Mouse (Mus musculus) layer of hippocampus, postnatal 10 days (tissue): Measurements from ENCODE around the gene Robo3. TPM values are rescaled to one million over a fixed set of nuclear protein-coding genes. Genes with fewer than 3 reads are reported as not detected.

Experiments
- DNase-seq, 2 experiments: peaks; one replicate each; pipeline ENCODE4 v3.0.0; 2021; ENCODE audit warnings: low spot score in 2 of 2
- total RNA-seq, 2 experiments: library from RNA; stranded (reverse); gene quantifications; 2 replicates each; pipeline ENCODE4 v1.2.3; 2021

Robo3 gene
- total RNA-seq, 2 experiments from 2014 or later: 14.9 to 22.8 TPM

GRCm38 (mm10) chr9:37432026-37432666 lies 900 bp downstream of the Robo3 start:
- peak; percentile 68 to 75 for DNase-seq

GRCm38 (mm10) chr9:37430582-37430981 lies 2.5 kb downstream of the Robo3 start:
- peak; percentile 95 to 96 for DNase-seq

- DNase-seq: no peak
Observed at GRCm38 (mm10) chr9:37429326-37429725, 3.7 kb downstream of the Robo3 start.

- DNase-seq: no peak
Observed at GRCm38 (mm10) chr9:37421239-37421638, 11.8 kb downstream of the Robo3 start.

- DNase-seq: peak; percentile 73 to 81
Observed at GRCm38 (mm10) chr9:37420676-37421075, 12.4 kb downstream of the Robo3 start.

GRCm38 (mm10) chr9:37418791-37419190 lies 14.3 kb downstream of the Robo3 start:
- DNase-seq: no peak

GRCm38 (mm10) chr9:37414666-37415065 lies 18.4 kb downstream of the Robo3 start:
- DNase-seq: no peak

GRCm38 (mm10) chr9:37412989-37413388 lies 20.1 kb downstream of the Robo3 start:
- DNase-seq: no peak

GRCm38 (mm10) chr9:37409698-37410445 lies 23.2 kb downstream of the Robo3 start:
- DNase-seq: no peak

- peak in 1 of 2 experiments; percentile 52 for DNase-seq
Observed at GRCm38 (mm10) chr9:37407850-37408502, 25.1 kb downstream of the Robo3 start.

GRCm38 (mm10) chr9:37406372-37406771 lies 26.7 kb downstream of the Robo3 start:
- no peak for DNase-seq

GRCm38 (mm10) chr9:37403011-37403410 lies 30.0 kb downstream of the Robo3 start:
- no peak for DNase-seq

- DNase-seq: no peak
Observed at GRCm38 (mm10) chr9:37402501-37402900, 30.5 kb downstream of the Robo3 start.

GRCm38 (mm10) chr9:37401802-37402201 lies 31.2 kb downstream of the Robo3 start, which contains the start of gene Robo4:
Robo4 (plus strand) TSS chr9:37401897.
- no peak for DNase-seq

GRCm38 (mm10) chr9:37400585-37400984 lies 32.5 kb downstream of the Robo3 start:
- no peak for DNase-seq

GRCm38 (mm10) chr9:37393482-37394131 lies 39.4 kb downstream of the Robo3 start:
- DNase-seq: no peak

GRCm38 (mm10) chr9:37392071-37392470 lies 41.0 kb downstream of the Robo3 start:
- DNase-seq: no peak

- no peak for DNase-seq
Observed at GRCm38 (mm10) chr9:37390891-37391290, 42.2 kb downstream of the Robo3 start.

- DNase-seq: peak in 1 of 2 experiments; percentile 38
Observed at GRCm38 (mm10) chr9:37384284-37385182, 48.5 kb downstream of the Robo3 start.

GRCm38 (mm10) chr9:37383161-37383560 lies 49.9 kb downstream of the Robo3 start:
- DNase-seq: no peak
